In the genomic region with DNA sequence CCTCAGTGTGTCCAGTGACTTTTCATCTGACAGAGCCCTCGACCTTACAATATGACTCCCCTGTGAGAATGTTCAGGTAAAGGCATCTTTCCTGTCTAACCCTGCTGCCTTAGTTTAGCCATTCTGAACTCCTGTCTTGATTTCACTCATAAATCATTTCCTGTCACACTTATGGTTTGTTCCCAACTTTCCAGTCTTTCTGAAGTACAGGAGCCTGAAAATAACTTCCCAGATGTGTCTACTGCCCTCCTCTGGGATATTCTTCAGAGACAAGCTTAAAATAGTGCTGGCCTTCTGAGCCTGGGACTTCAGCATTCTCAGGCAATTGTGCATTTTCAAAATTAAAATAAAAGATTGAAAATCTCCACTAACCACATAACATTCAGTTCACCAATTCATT, we compare ENCODE assay signal across 21 mouse cellular contexts.
A peak's percentile ranks its signal among the peaks of the same experiment; 100 is the strongest.
DNase-seq lines count a peak whose midpoint lies in the region; ATAC-seq and TF ChIP-seq lines count a peak whose summit lies in the region.
"Had no signal": no experiment of that assay in that cellular context is flagged by ENCODE, and none has a peak within 500 bp of the region (broad histone marks: within the 10 kb centered on the region; RNA-seq: fewer than 3 reads in every experiment).

No protein-coding gene starts in this region.

- no peak overlapping the region for H3K4me3 ChIP-seq in heart, postnatal 0 days (ENCODE audit: low read depth, low read length)
- no peak overlapping the region for H3K4me3 ChIP-seq in heart, embryonic 12.5 days
- no peak overlapping the region for H3K4me3 ChIP-seq in left cerebral cortex, adult 2 months
- H3K4me3 ChIP-seq: embryonic facial prominence, embryonic 12.5 days; erythroblast, embryonic 14.5 days; forebrain, embryonic 13.5 days; heart, embryonic 10.5 days; limb, embryonic 13.5 days had no signal

- DNase-seq in heart, postnatal 0 days (ENCODE audit: low spot score), result no peak
- no peak for DNase-seq in left cerebral cortex, adult 2 months (ENCODE audit: extremely low spot score in 1 of 2, low spot score in 2 of 2)
- no peak for DNase-seq in left cerebral cortex, adult 11 months (ENCODE audit: low spot score)
- peak; percentile 15 for DNase-seq in 416B (ENCODE audit: low read depth)
- peak; percentile 60 for DNase-seq in adipocyte (ENCODE audit: low spot score)
- DNase-seq: cerebellum, adult 9-11 months; gastrocnemius, postnatal 36 days; kidney, adult 18-20 months; kidney, postnatal 4 days; lung, postnatal 4 days; thymus, postnatal 36 days had no signal

- no peak for TF ChIP-seq EP300 in heart, postnatal 0 days (IDR thresholded peaks at IDR 0.05; ENCODE audit: low read depth)

- no peak overlapping the region for H3K9ac ChIP-seq in heart, postnatal 0 days (replicated peaks; ENCODE audit: low read depth, low read length)
- H3K9ac ChIP-seq in heart, embryonic 12.5 days, result no peak overlapping the region
- H3K9ac ChIP-seq: embryonic facial prominence, embryonic 12.5 days; forebrain, embryonic 13.5 days; hindbrain, embryonic 14.5 days; limb, embryonic 13.5 days; liver, embryonic 14.5 days had no signal

- TF ChIP-seq CTCF in heart, postnatal 0 days (IDR thresholded peaks at IDR 0.05; ENCODE audit: low read depth), result 0 out of 2 replicates have a peak, but pooled peaks have one; percentile 18
- TF ChIP-seq CTCF in left cerebral cortex, adult 2 months (IDR thresholded peaks at IDR 0.05), result peak; percentile 28

- H3K4me2 ChIP-seq in heart, postnatal 0 days (ENCODE audit: low read depth, low read length), result no peak overlapping the region
- H3K4me2 ChIP-seq in heart, embryonic 12.5 days, result no peak overlapping the region
- H3K4me2 ChIP-seq: embryonic facial prominence, embryonic 12.5 days; forebrain, embryonic 13.5 days; hindbrain, embryonic 14.5 days; limb, embryonic 13.5 days had no signal

- ATAC-seq in heart, postnatal 0 days (ENCODE audit: insufficient read depth, low read depth), result no peak
- no peak for ATAC-seq in heart, embryonic 12.5 days (ENCODE audit: insufficient number of reproducible peaks, low FRiP score)
- no peak for ATAC-seq in activated CD4-positive, CD25-positive, alpha-beta regulatory T cell, adult 4 months
- ATAC-seq: CD4-positive, CD25-positive, alpha-beta regulatory T cell, adult 4 months; forebrain, embryonic 13.5 days had no signal

- H3K27ac ChIP-seq in heart, postnatal 0 days (ENCODE audit: low read depth), result no peak overlapping the region
- H3K27ac ChIP-seq in heart, embryonic 12.5 days (ENCODE audit: poor library complexity, severe bottlenecking), result no peak overlapping the region
- no peak overlapping the region for H3K27ac ChIP-seq in left cerebral cortex, adult 2 months
- H3K27ac ChIP-seq: embryonic facial prominence, embryonic 12.5 days; forebrain, embryonic 13.5 days; heart, embryonic 10.5 days; hindbrain, embryonic 14.5 days; limb, embryonic 13.5 days; liver, embryonic 14.5 days had no signal

- no peaks in the 10 kb centered on the region for H3K4me1 ChIP-seq in heart, postnatal 0 days (ENCODE audit: control insufficient read depth, insufficient read depth)
- H3K4me1 ChIP-seq in heart, embryonic 12.5 days (replicated peaks), result no peaks in the 10 kb centered on the region
- H3K4me1 ChIP-seq: embryonic facial prominence, embryonic 12.5 days; forebrain, embryonic 13.5 days; heart, embryonic 10.5 days; limb, embryonic 13.5 days had no signal

- no peaks in the 10 kb centered on the region for H3K27me3 ChIP-seq in heart, postnatal 0 days (ENCODE audit: control insufficient read depth, insufficient read depth, low read length)
- no peaks in the 10 kb centered on the region for H3K27me3 ChIP-seq in heart, embryonic 12.5 days (replicated peaks)
- H3K27me3 ChIP-seq: embryonic facial prominence, embryonic 12.5 days; forebrain, embryonic 13.5 days; limb, embryonic 13.5 days had no signal

- WGBS in heart, postnatal 0 days, result 77% methylated on average over 1 of the region's 1 CpGs
- WGBS in heart, embryonic 12.5 days, result 57% methylated on average over 1 of the region's 1 CpGs

- H3K36me3 ChIP-seq in heart, postnatal 0 days (replicated peaks; ENCODE audit: control insufficient read depth, insufficient read depth, low read length), result no peaks in the 10 kb centered on the region
- no peaks in the 10 kb centered on the region for H3K36me3 ChIP-seq in heart, embryonic 12.5 days
- H3K36me3 ChIP-seq: embryonic facial prominence, embryonic 12.5 days; heart, embryonic 10.5 days; limb, embryonic 13.5 days had no signal

- intact Hi-C loops in left cerebral cortex, adult 2 months (cut with DNase I), result loop anchor here (10.0 kb wide), 1 partner anchor 205 kb away; a partner anchor contains a TSS

- H3K9me3 ChIP-seq in heart, postnatal 0 days (replicated peaks; ENCODE audit: control insufficient read depth, low read length), result no peaks in the 10 kb centered on the region
- H3K9me3 ChIP-seq in heart, embryonic 12.5 days (replicated peaks), result no peaks in the 10 kb centered on the region
- H3K9me3 ChIP-seq: embryonic facial prominence, embryonic 12.5 days; forebrain, embryonic 13.5 days; heart, embryonic 10.5 days; limb, embryonic 13.5 days had no signal

Comparison
In these comparisons a context has a peak if more than half of its experiments do, and no peak if none do; other contexts are left out.
1. DNase-seq: peak in 416B (single experiment) and adipocyte (single experiment); none in heart, postnatal 0 days (single experiment), left cerebral cortex, adult 2 months (0 of 2) and left cerebral cortex, adult 11 months (single experiment).